Mouse (Mus musculus) inflammation-experienced regulatory T-cells, adult 6 months (primary cell): ENCODE measurements at regions not wholly inside any gene's neighbourhood (a gene's known extent, or its start where the extent isn't known, plus 50 kb on each side); places are given as distances from the start of the nearest gene placed in this dataset.

ENCODE experiments used
- ATAC-seq: one replicate; pipeline ENCODE4 v1.8.0; 2017

DNA sequence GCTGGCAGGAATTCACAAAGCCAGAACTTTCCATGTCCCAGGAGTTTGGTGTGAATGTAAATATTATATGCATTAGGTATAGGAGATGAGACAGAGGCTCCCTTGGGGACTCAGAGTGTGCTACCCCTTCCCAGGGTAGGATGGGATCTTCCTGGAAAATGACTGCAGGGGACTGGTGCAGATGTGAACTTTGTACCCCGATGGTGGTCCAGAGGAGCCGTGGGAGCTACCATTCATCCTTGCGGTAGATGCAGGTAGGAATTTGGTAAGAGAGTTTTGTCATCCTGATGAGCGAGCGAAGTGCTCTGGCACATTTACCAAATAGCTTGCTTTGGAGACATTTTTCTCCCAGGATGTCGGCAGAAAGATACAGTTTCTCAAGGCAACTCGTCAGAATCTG is 59.7 kb upstream of the Ppara start:
- ATAC-seq, result no peak

DNA sequence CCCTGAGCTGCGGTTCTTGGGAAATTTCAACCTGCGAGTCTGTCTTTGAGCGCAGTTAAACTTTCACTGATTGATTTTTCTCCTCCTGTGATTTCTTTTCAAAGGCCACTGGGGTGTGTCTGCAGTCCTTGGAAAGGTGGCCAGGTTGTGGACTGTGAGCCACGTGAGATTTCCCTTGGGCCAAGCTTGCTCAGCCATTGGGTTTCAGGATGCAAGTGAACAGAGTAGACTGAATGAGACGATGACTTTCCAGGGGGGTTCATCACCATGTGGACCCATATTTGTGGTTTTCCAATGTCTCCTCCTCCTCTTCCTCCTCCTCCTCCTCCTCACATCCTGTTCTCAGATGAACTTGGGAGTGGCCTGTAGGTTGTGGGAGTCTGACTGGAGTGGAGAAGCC is 59.0 kb upstream of the Ppara start:
- ATAC-seq, result no peak

DNA sequence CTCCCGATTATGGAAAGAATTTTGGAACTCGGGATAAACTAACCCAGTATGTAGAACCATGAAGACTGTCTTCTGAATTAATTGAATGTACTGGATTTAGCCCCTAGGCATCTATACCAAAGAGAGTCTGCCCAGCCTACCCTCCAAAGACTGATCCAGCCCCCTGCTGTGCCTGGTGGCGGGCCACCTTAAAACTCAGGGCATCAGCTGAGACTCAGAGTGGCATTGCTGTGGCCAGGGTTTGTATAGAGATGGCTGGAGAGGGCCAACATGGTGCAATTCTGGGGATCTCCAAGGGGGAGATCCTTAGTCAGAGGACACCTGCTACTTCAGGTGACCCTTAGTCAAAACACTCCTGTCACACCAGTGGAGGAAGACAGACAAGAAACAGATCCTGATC is 58.6 kb upstream of the Ppara start:
- ATAC-seq, result no peak

- ATAC-seq, result no peak
Observed at GRCm38 (mm10) chr15:85676871-85677270, 57.9 kb upstream of the Ppara start.

- ATAC-seq, result no peak
Observed at GRCm38 (mm10) chr15:85677381-85677780, 57.4 kb upstream of the Ppara start.

GRCm38 (mm10) chr15:85677855-85678254 is 56.9 kb upstream of the Ppara start:
- ATAC-seq, result no peak

GRCm38 (mm10) chr15:85678351-85678895 is 56.4 kb upstream of the Ppara start:
- ATAC-seq, result no peak

DNA sequence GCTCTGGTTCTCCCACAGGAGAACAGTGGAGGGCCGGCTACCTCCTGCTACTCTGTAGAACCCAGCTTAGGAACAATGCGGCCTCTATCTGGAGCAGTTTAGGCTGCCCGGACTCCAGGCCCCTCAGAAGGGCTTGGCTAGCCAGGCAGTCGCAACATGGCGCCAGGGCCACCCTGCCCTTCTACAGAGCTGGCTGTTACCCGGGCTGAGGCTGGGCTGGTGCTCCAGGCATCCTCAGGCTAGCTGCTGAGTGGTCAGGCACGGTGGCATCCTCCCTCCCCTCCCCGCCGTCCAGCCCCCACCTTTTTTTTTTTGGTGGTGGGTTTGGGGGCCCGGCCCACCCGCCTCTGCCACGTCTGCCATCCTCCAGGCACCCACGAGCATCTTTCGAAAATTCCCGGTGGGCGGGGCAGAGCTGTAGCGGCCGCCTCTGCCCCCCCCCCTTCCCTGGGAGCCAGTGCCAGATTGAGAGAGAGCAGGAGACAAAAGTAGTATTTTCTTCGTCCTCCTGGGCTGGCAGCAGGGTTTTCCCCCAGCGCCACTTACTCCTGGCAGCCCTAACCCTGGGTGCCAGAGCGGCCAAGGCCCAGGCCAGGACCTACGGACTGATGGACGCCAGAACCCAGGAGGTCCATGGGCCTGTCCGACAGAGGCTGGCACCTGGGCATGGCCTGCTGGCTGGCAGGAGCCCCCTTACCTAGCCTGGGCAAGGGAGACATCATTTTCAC is 55.6 kb upstream of the Ppara start:
- no peak for ATAC-seq

DNA sequence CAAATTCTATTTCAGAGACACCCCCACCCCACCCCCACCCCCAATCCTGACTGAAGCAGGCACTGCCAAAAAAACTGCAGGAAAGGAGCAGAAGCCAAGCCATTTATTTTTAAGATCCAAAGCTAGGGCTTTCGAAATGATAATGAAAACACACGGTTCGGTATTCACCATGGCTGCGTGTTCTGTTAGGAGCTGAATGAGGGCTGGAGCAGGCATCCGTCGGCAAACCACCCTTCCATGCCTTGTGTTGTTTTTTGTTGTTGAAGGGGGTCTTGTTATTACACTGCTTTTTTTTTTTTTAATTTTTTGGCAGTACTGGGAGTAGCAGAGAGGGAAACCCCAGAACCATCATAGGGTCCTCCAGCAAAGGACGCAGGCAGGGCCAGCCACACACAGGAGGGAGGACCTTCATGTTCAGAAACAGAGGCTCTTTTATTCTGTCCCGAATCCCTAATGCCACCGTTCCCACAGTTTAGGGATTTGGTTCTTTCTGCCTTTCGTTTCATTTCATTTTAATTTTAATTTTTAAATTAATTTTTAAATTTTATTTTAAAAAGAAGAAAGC is 54.8 kb upstream of the Ppara start:
- no peak for ATAC-seq

- ATAC-seq, result no peak
Observed at GRCm38 (mm10) chr15:85680460-85681224, 54.1 kb upstream of the Ppara start.

GRCm38 (mm10) chr15:85682116-85682515 is 52.7 kb upstream of the Ppara start:
- no peak for ATAC-seq

- ATAC-seq, result no peak
Observed at GRCm38 (mm10) chr15:85682780-85683179, 52.0 kb upstream of the Ppara start.

DNA sequence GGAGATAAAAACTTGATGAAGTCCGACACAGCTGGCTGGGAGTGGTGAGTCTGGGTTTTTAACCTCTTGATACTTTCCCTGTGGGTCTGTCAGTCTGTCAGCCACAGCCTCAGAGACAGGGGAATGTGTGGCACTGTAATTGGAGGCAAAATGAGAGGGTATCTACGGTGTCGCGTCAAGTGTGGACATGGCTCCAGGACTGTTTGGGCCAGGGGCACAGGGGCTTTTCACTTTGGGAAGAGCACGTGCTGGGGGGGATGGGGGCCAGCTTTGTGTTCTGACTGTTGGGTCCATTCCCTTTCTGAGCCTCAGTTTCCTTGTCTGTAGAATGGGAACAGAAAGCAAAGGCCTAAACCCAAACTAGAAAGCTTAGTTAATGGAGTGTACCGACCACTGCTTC is 51.5 kb upstream of the Ppara start:
- ATAC-seq, result no peak

DNA sequence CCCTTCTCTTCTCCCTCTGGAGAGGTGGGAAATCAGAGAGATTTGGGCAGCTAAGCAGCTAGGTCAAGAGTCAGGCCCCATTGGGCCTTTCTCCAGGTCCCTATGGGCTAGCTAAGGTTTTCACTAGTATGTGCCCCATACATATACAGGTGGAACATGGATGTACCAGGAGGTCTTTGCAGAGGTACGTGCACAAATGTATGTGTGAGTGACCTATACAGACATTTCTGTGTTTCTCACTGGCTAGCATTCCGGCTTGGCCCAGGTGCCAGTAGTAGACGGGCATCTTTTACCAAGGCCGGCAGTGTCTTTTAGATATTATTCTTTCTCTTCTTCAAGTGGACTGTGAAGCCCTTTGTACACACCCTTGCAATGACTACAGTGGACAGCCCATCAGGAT is 51.1 kb upstream of the Ppara start:
- ATAC-seq, result no peak

GRCm38 (mm10) chr15:85684164-85684708 is 50.5 kb upstream of the Ppara start:
- no peak for ATAC-seq

DNA sequence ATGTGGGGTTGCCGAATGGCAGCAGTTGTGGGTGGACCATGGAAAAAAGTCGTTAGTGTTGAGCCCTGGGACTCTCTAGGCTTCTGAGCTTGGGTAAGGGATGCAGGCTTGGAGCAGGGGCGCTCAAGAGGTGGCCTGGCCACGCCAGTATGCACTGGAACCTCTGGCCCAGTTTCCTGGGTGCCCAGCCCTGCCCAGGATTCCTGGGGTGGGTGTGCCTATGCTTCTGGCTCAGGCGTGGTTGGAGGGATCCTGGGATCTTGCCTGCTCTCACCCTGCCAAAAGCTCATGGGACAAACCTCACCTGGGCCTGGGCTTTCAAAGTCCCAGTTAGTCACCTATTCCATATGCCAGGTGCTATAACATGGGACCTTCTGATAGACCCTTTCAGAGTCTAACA is 49.9 kb upstream of the Ppara start:
- ATAC-seq, result no peak
